ENCODE assay signal across 13 mouse cellular contexts in the genomic region with DNA sequence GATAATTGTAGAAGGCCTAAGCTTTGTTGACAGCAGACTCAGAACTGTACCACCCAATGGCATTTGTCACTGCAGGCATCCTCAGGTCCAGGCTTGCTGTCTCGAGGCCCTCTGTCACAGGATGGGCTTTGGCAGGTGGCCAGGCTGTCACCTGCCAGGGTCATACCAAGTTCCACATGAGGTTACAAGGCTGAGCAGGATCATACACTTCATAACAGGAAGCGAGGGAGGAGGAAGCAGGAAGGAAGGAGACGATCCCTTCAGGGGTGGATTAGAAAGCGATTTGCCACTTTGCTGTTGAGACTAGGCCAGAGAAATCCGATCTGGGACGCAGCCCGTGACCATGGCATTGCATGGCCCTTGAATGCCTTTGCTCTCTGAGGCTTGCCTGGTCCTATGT. TPM values are rescaled to one million over a fixed set of nuclear protein-coding genes. Genes with fewer than 3 reads are reported as not detected.
DNase-seq lines count a peak whose midpoint lies in the region; ATAC-seq and TF ChIP-seq lines count a peak whose summit lies in the region.
"Had no signal": no experiment of that assay in that cellular context is flagged by ENCODE, and none has a peak within 500 bp of the region (broad histone marks: within the 10 kb centered on the region; RNA-seq: fewer than 3 reads in every experiment).

No protein-coding gene starts in this region.

- no peak for TF ChIP-seq EP300 in stomach, postnatal 0 days (optimal IDR thresholded peaks at IDR 0.05)

- no peak for TF ChIP-seq CTCF in gastrocnemius, adult 2 months (IDR thresholded peaks at IDR 0.05)
- no peak for TF ChIP-seq CTCF in stomach, postnatal 0 days (IDR thresholded peaks at IDR 0.05; ENCODE audit: low read depth)

- peak; percentile 31 for ATAC-seq in lung, embryonic 16.5 days (ENCODE audit: low read depth)
- ATAC-seq in kidney, embryonic 16.5 days (ENCODE audit: low FRiP score, low TSS enrichment), result peak; percentile 55
- peak; percentile 38 for ATAC-seq in stomach, postnatal 0 days (ENCODE audit: low FRiP score, low TSS enrichment)
- no peak for ATAC-seq in hindbrain, embryonic 14.5 days (ENCODE audit: low FRiP score)
- no peak for ATAC-seq in forebrain, embryonic 13.5 days
- ATAC-seq: inflammation-experienced regulatory T-cells, adult 6 months; midbrain, embryonic 13.5 days; Patski had no signal

- intact Hi-C loops in gastrocnemius, adult 2 months (cut with DNase I), result no loop called here
- intact Hi-C loops in gastrocnemius, postnatal 14 days (cut with DNase I; ENCODE audit: low total_unique reads), result no loop called here

- no peak overlapping the region for H3K9ac ChIP-seq in lung, embryonic 16.5 days (ENCODE audit: low read length)
- no peak overlapping the region for H3K9ac ChIP-seq in kidney, embryonic 16.5 days (replicated peaks; ENCODE audit: low read length)
- no peak overlapping the region for H3K9ac ChIP-seq in stomach, postnatal 0 days (ENCODE audit: low read length)
- no peak overlapping the region for H3K9ac ChIP-seq in hindbrain, embryonic 14.5 days
- no peak overlapping the region for H3K9ac ChIP-seq in forebrain, embryonic 13.5 days
- H3K9ac ChIP-seq: midbrain, embryonic 13.5 days; neural tube, embryonic 15.5 days had no signal

- H3K27me3 ChIP-seq in lung, embryonic 16.5 days (ENCODE audit: control insufficient read depth, insufficient read depth, low read depth, low read length), result no peaks in the 10 kb centered on the region
- no peaks in the 10 kb centered on the region for H3K27me3 ChIP-seq in kidney, embryonic 16.5 days (ENCODE audit: insufficient read depth, low read length)
- H3K27me3 ChIP-seq in stomach, postnatal 0 days (ENCODE audit: control insufficient read depth, insufficient read depth, low read length), result no peaks in the 10 kb centered on the region
- no peaks in the 10 kb centered on the region for H3K27me3 ChIP-seq in hindbrain, embryonic 14.5 days (ENCODE audit: control insufficient read depth, insufficient read depth, low read length)
- no peaks in the 10 kb centered on the region for H3K27me3 ChIP-seq in forebrain, embryonic 13.5 days
- H3K27me3 ChIP-seq: midbrain, embryonic 13.5 days; neural tube, embryonic 15.5 days; Patski had no signal

- no peaks in the 10 kb centered on the region for H3K9me3 ChIP-seq in lung, embryonic 16.5 days (ENCODE audit: control insufficient read depth, low read length)
- H3K9me3 ChIP-seq in kidney, embryonic 16.5 days (ENCODE audit: low read length), result peaks cover 3% of the 10 kb centered on the region; the same call in 1 of the 2 replicates
- no peaks in the 10 kb centered on the region for H3K9me3 ChIP-seq in stomach, postnatal 0 days (ENCODE audit: control insufficient read depth, low read length)
- H3K9me3 ChIP-seq in hindbrain, embryonic 14.5 days (ENCODE audit: control insufficient read depth, low read length), result no peaks in the 10 kb centered on the region
- no peaks in the 10 kb centered on the region for H3K9me3 ChIP-seq in forebrain, embryonic 13.5 days (replicated peaks)
- H3K9me3 ChIP-seq: midbrain, embryonic 13.5 days; neural tube, embryonic 15.5 days had no signal

- H3K4me1 ChIP-seq in lung, embryonic 16.5 days (replicated peaks; ENCODE audit: control insufficient read depth, insufficient read depth, low read length), result peaks cover 20% of the 10 kb centered on the region
- peaks cover 41% of the 10 kb centered on the region for H3K4me1 ChIP-seq in kidney, embryonic 16.5 days (ENCODE audit: insufficient read depth, low read length)
- H3K4me1 ChIP-seq in stomach, postnatal 0 days (replicated peaks; ENCODE audit: control insufficient read depth, insufficient read depth), result no peaks in the 10 kb centered on the region
- H3K4me1 ChIP-seq in hindbrain, embryonic 14.5 days (replicated peaks; ENCODE audit: control insufficient read depth, insufficient read depth, low read length), result no peaks in the 10 kb centered on the region
- H3K4me1 ChIP-seq in forebrain, embryonic 13.5 days, result 0 out of 2 replicates have a peak, but pooled peaks cover 2% of the 10 kb centered on the region
- H3K4me1 ChIP-seq: midbrain, embryonic 13.5 days; neural tube, embryonic 15.5 days had no signal

- H3K27ac ChIP-seq in gastrocnemius, adult 2 months, result peak overlapping the region; percentile 64
- H3K27ac ChIP-seq in lung, embryonic 16.5 days (ENCODE audit: low read length), result peak overlapping the region; percentile 58; the same call in 1 of the 2 replicates
- H3K27ac ChIP-seq in kidney, embryonic 16.5 days (ENCODE audit: low read length), result peak overlapping the region; percentile 75
- H3K27ac ChIP-seq in stomach, postnatal 0 days (replicated peaks), result peak overlapping the region; percentile 45; the same call in 1 of the 2 replicates
- no peak overlapping the region for H3K27ac ChIP-seq in hindbrain, embryonic 14.5 days
- no peak overlapping the region for H3K27ac ChIP-seq in forebrain, embryonic 13.5 days
- H3K27ac ChIP-seq: midbrain, embryonic 13.5 days; neural tube, embryonic 15.5 days had no signal

- H3K4me2 ChIP-seq in lung, embryonic 16.5 days (ENCODE audit: low read depth, low read length), result no peak overlapping the region
- H3K4me2 ChIP-seq in kidney, embryonic 16.5 days (replicated peaks; ENCODE audit: low read depth, low read length), result 0 out of 2 replicates have a peak overlapping the region, but pooled peaks have one; percentile 8
- no peak overlapping the region for H3K4me2 ChIP-seq in stomach, postnatal 0 days (replicated peaks; ENCODE audit: low read depth)
- H3K4me2 ChIP-seq in hindbrain, embryonic 14.5 days (replicated peaks), result no peak overlapping the region
- H3K4me2 ChIP-seq in forebrain, embryonic 13.5 days, result no peak overlapping the region
- H3K4me2 ChIP-seq: midbrain, embryonic 13.5 days; neural tube, embryonic 15.5 days had no signal

- H3K36me3 ChIP-seq in lung, embryonic 16.5 days (ENCODE audit: control insufficient read depth, insufficient read depth, low read length), result no peaks in the 10 kb centered on the region
- H3K36me3 ChIP-seq in kidney, embryonic 16.5 days (ENCODE audit: insufficient read depth, low read length), result peaks cover 12% of the 10 kb centered on the region; the same call in 1 of the 2 replicates
- H3K36me3 ChIP-seq in stomach, postnatal 0 days (ENCODE audit: control insufficient read depth, insufficient read depth, low read length), result no peaks in the 10 kb centered on the region
- no peaks in the 10 kb centered on the region for H3K36me3 ChIP-seq in hindbrain, embryonic 14.5 days (replicated peaks; ENCODE audit: control insufficient read depth, insufficient read depth)
- no peaks in the 10 kb centered on the region for H3K36me3 ChIP-seq in forebrain, embryonic 13.5 days (ENCODE audit: poor library complexity, severe bottlenecking)
- H3K36me3 ChIP-seq: midbrain, embryonic 13.5 days; neural tube, embryonic 15.5 days had no signal

- no peak overlapping the region for H3K4me3 ChIP-seq in gastrocnemius, adult 2 months
- no peak overlapping the region for H3K4me3 ChIP-seq in lung, embryonic 16.5 days (ENCODE audit: low read length)
- H3K4me3 ChIP-seq in kidney, embryonic 16.5 days (ENCODE audit: low read length), result no peak overlapping the region
- H3K4me3 ChIP-seq in stomach, postnatal 0 days (ENCODE audit: low read depth, low read length), result no peak overlapping the region
- H3K4me3 ChIP-seq in hindbrain, embryonic 14.5 days (replicated peaks; ENCODE audit: low read length), result no peak overlapping the region
- H3K4me3 ChIP-seq in forebrain, embryonic 13.5 days, result no peak overlapping the region
- H3K4me3 ChIP-seq: midbrain, embryonic 13.5 days; neural tube, embryonic 15.5 days had no signal

- WGBS in lung, embryonic 16.5 days, result 47% methylated on average over 7 of the region's 7 CpGs
- 29% methylated on average over 7 of the region's 7 CpGs for WGBS in kidney, embryonic 16.5 days
- WGBS in stomach, postnatal 0 days, result 53% methylated on average over 7 of the region's 7 CpGs
- 81% methylated on average over 7 of the region's 7 CpGs for WGBS in hindbrain, embryonic 14.5 days
- 77% methylated on average over 7 of the region's 7 CpGs for WGBS in forebrain, embryonic 13.5 days

- peak; percentile 42 for DNase-seq in gastrocnemius, adult 2 months
- no peak for DNase-seq in gastrocnemius, postnatal 14 days
- DNase-seq in lung, postnatal 14 days, result no peak
- no peak for DNase-seq in stomach, postnatal 0 days (ENCODE audit: low spot score)
- DNase-seq in hindbrain, embryonic 14.5 days (ENCODE audit: low spot score), result no peak
- DNase-seq: spleen, adult 18-20 months had no signal

RNA-seq across cellular contexts. Expression of a gene that starts 32.5 kb away (rescaled TPM):
- total RNA-seq in gastrocnemius, adult 2 months (2021), result 1 to 10 TPM; 3.5 to 5.9 TPM
- total RNA-seq in gastrocnemius, postnatal 14 days (2021), result 10 to 100 TPM in 1 of 2 experiments, 1 to 10 TPM in 1; 8.2 to 10.0 TPM
- 23.3 and 26.7 TPM in 2 replicates for polyA plus RNA-seq in lung, embryonic 16.5 days (2015; fragmentation: Nextera tagmentation; extraction: Ambion mirVana)
- 27.5 and 30.7 TPM in 2 replicates for polyA plus RNA-seq in kidney, embryonic 16.5 days (2015; fragmentation: Nextera tagmentation; extraction: Ambion mirVana)
- polyA plus RNA-seq in stomach, postnatal 0 days (2015; fragmentation: Nextera tagmentation; extraction: Ambion mirVana), result 7.4 and 9.0 TPM in 2 replicates
- 7.5 and 7.7 TPM in 2 replicates for polyA plus RNA-seq in hindbrain, embryonic 14.5 days (2014; fragmentation: Nextera tagmentation; extraction: Ambion mirVana)
- polyA plus RNA-seq in forebrain, embryonic 13.5 days (2015; fragmentation: Nextera tagmentation; extraction: Ambion mirVana), result 6.8 and 8.0 TPM in 2 replicates

Comparison
In these comparisons a context has a peak if more than half of its experiments do, and no peak if none do; other contexts are left out.
1. H3K27ac ChIP-seq: peak in gastrocnemius, adult 2 months (single experiment), lung, embryonic 16.5 days (single experiment), kidney, embryonic 16.5 days (single experiment) and stomach, postnatal 0 days (single experiment); none in hindbrain, embryonic 14.5 days (single experiment) and forebrain, embryonic 13.5 days (single experiment).
2. ATAC-seq: peak in lung, embryonic 16.5 days (single experiment), kidney, embryonic 16.5 days (single experiment) and stomach, postnatal 0 days (single experiment); none in hindbrain, embryonic 14.5 days (single experiment) and forebrain, embryonic 13.5 days (single experiment).